Mouse (Mus musculus) heart, embryonic 14.5 days (tissue): ENCODE data around the gene Slc38a11. TPM values are rescaled to one million over a fixed set of nuclear protein-coding genes. Genes with fewer than 3 reads are reported as not detected.

Experiments used
- ATAC-seq: fragments of 200-750 bp; cut with Nextera tagmentation; 2 replicates; pipeline ENCODE4 v1.8.0; 2017; ENCODE audit warnings: low read depth, moderate TSS enrichment; ENCODE audit not compliant: insufficient number of reproducible peaks, insufficient read depth, low FRiP score
- H3K27ac ChIP-seq, 2 experiments: fragments of 200-500 bp in 1 of 2; fragments of 300-500 bp in 1 of 2; sonication (generic) in 1 of 2; replicated peaks in 1 of 2; 2 replicates each; pipeline ENCODE4 v1.5.1; 2012 to 2014; ENCODE audit warnings: low read depth in 2 of 2, low read length in 2 of 2, control low read depth in 1 of 2, mild to moderate bottlenecking in 1 of 2, mixed read lengths in 1 of 2; ENCODE audit not compliant: control insufficient read depth in 1 of 2, insufficient read depth in 1 of 2
- H3K27me3 ChIP-seq: fragments of 300-500 bp; sonication (generic); 2 replicates; pipeline ENCODE4 v1.6.1; 2014; ENCODE audit warnings: mild to moderate bottlenecking, low read length, control low read depth; ENCODE audit not compliant: control insufficient read depth, insufficient read depth
- H3K36me3 ChIP-seq: fragments of 300-500 bp; sonication (generic); 2 replicates; pipeline ENCODE4 v1.6.1; 2014; ENCODE audit warnings: mild to moderate bottlenecking, control low read depth, low read length, mixed read lengths; ENCODE audit not compliant: control insufficient read depth, insufficient read depth
- H3K4me1 ChIP-seq, 2 experiments: fragments of 200-500 bp in 1 of 2; fragments of 300-500 bp in 1 of 2; sonication (generic) in 1 of 2; 2 replicates each; pipeline ENCODE4 v1.6.1; 2012 to 2014; ENCODE audit warnings: low read length in 2 of 2, control low read depth in 1 of 2, mixed read lengths in 1 of 2; ENCODE audit not compliant: control insufficient read depth in 2 of 2, insufficient read depth in 2 of 2
- H3K4me2 ChIP-seq: fragments of 300-500 bp; sonication (generic); 2 replicates; pipeline ENCODE4 v1.6.1; 2014; ENCODE audit warnings: mild to moderate bottlenecking, low read length
- H3K4me3 ChIP-seq, 2 experiments: fragments of 200-500 bp in 1 of 2; fragments of 300-500 bp in 1 of 2; sonication (generic) in 1 of 2; 2 replicates each; pipeline ENCODE4 v1.5.1; 2012 to 2014; ENCODE audit warnings: low read length in 2 of 2, mild to moderate bottlenecking in 2 of 2, control low read depth in 1 of 2, low read depth in 1 of 2, moderate library complexity in 1 of 2; ENCODE audit not compliant: control insufficient read depth in 1 of 2, insufficient read depth in 1 of 2
- H3K9ac ChIP-seq: fragments of 300-500 bp; sonication (generic); 2 replicates; pipeline ENCODE4 v1.6.1; 2014; ENCODE audit warnings: mild to moderate bottlenecking, low read length
- H3K9me3 ChIP-seq: fragments of 300-500 bp; sonication (generic); 2 replicates; pipeline ENCODE4 v1.6.1; 2016; ENCODE audit warnings: low read length, control low read depth; ENCODE audit not compliant: control insufficient read depth
- WGBS: fragments of 180-500 bp; shearing (Covaris S2); extraction: QIAGEN DNeasy Blood & Tissue Kit; methylation state at CpG from one replicate; pipeline ENCODE4 v1.1.7; 2014; 5-methylcytosine and 5-hydroxymethylcytosine counted together
- polyA plus RNA-seq: library from polyadenylated mRNA; unstranded; fragments of >200 nt; fragmentation: Nextera tagmentation; extraction: Ambion mirVana; gene quantifications from 2 replicates; pipeline ENCODE4 v1.2.1, GENCODE M21; 2014

Slc38a11 gene
- polyA plus RNA-seq, 1 experiment from 2014 or later, result not detected

- H3K36me3 ChIP-seq, result no peaks in the 10 kb centered on the region
- ATAC-seq, result no peak
- no peaks in the 10 kb centered on the region for H3K27me3 ChIP-seq
- 74% methylated on average over 6 of the region's 6 CpGs for WGBS
- H3K9me3 ChIP-seq, result no peaks in the 10 kb centered on the region
- H3K4me3 ChIP-seq, result no peak overlapping the region
- no peak overlapping the region for H3K9ac ChIP-seq
- no peak overlapping the region for H3K27ac ChIP-seq
- H3K4me2 ChIP-seq, result no peak overlapping the region
- 0 out of 4 replicates have a peak, but pooled peaks cover 0 to 3% of the 10 kb centered on the region in 2 experiments for H3K4me1 ChIP-seq
Measured at GRCm38 (mm10) chr2:65321998-65322754, 41.7 kb downstream of the Slc38a11 start.

DNA sequence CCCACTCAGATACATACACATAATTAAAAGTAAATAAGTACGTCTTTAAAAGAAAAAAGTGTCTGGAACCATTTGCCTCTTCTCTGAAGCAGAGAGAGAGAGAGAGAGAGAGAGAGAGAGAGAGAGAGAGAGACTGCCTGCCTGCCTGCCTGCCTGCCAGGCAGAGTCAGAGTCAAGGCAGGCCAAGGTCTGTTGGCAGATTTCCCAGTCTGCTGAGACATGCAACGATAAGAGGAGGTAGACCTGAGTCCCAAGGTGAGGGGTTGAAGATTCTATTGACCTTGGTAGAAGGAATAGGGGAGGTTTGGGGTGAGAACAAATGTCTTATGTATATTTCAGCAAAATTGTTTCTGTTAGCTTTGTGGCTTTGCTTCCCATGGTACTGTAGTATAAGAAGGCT lies 42.9 kb downstream of the Slc38a11 start:
- H3K9me3 ChIP-seq, result no peaks in the 10 kb centered on the region
- WGBS, result 30% methylated on average over 2 of the region's 2 CpGs
- H3K27me3 ChIP-seq, result no peaks in the 10 kb centered on the region
- 0 out of 4 replicates have a peak overlapping the region, but pooled peaks of 1 of the 2 experiments have one; percentile 41 for H3K27ac ChIP-seq
- no peak overlapping the region for H3K4me2 ChIP-seq
- no peak overlapping the region for H3K9ac ChIP-seq
- no peak for ATAC-seq
- no peak overlapping the region for H3K4me3 ChIP-seq
- no peaks in the 10 kb centered on the region for H3K36me3 ChIP-seq
- peaks cover 2 to 3% of the 10 kb centered on the region in 2 experiments; a peak in 2 of 4 replicates for H3K4me1 ChIP-seq

GRCm38 (mm10) chr2:65316721-65317120 lies 47.1 kb downstream of the Slc38a11 start:
- no peak overlapping the region for H3K4me3 ChIP-seq
- no peak overlapping the region for H3K27ac ChIP-seq
- H3K4me2 ChIP-seq, result no peak overlapping the region
- H3K27me3 ChIP-seq, result no peaks in the 10 kb centered on the region
- ATAC-seq, result no peak
- 32% methylated on average over 12 of the region's 12 CpGs for WGBS
- H3K4me1 ChIP-seq, result peaks cover 2 to 3% of the 10 kb centered on the region in 2 experiments; a peak in 2 of 4 replicates
- no peaks in the 10 kb centered on the region for H3K9me3 ChIP-seq
- H3K9ac ChIP-seq, result no peak overlapping the region
- no peaks in the 10 kb centered on the region for H3K36me3 ChIP-seq

DNA sequence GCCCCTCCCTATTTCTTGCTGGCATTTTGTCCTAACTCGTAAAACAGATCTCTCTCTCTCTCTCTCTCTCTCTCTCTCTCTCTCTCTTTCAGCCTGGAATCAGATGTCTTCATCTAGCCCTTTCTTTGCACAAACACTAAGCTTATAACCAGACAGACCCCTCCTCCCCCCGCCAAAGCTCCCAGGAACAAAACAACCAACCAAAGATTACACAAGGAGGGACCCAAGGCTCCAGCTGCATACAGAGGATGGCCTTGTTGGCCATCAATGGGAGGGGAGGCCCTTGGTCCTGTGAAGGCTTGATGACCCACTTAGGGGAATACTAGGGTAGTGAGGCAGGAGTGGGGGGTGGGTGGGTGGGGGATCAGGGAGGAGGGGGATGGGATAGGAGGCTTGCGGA lies 52.6 kb downstream of the Slc38a11 start:
- Histone ChIP-seq H3K27ac (no peak overlapping the region), H3K27me3 (no peaks in the 10 kb centered on the region), H3K4me2 (no peak overlapping the region), H3K4me1 (no peaks in the 10 kb centered on the region), H3K4me3 (no peak overlapping the region), H3K9me3 (no peaks in the 10 kb centered on the region), H3K36me3 (no peaks in the 10 kb centered on the region), H3K9ac (no peak overlapping the region)
- WGBS, result 73% methylated on average over 3 of the region's 3 CpGs
- ATAC-seq, result no peak

DNA sequence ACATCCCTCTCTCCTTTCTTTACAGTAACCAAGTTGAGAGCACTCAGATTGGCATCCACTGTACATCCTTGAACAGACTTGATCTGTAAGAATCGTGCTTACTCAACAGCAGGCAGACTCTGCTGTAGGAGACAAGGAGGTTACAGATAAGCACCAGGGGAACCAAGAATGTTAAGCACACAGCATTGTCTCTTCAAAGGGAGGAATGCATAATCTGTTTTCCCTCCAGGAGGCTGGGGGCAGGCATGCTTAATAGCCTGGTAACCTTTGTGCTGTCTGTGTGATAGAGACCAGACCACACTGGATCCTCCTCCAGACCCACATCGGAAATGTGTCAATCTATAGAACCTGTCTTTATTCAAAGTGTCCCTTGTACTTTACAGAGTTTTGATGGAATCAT lies 67.3 kb downstream of the Slc38a11 start:
- Histone ChIP-seq H3K4me1 (peaks cover 8 to 10% of the 10 kb centered on the region in 2 experiments; a peak in 3 of 4 replicates), H3K4me3 (no peak overlapping the region), H3K9ac (no peak overlapping the region), H3K36me3 (no peaks in the 10 kb centered on the region), H3K27ac (peak overlapping the region; percentile 24 to 59; a peak in 2 of 4 replicates), H3K9me3 (no peaks in the 10 kb centered on the region), H3K27me3 (no peaks in the 10 kb centered on the region), H3K4me2 (no peak overlapping the region)
- peak; percentile 61 for ATAC-seq
- 6% methylated on average over 2 of the region's 2 CpGs for WGBS

- Histone ChIP-seq H3K4me2 (no peak overlapping the region), H3K9me3 (no peaks in the 10 kb centered on the region), H3K27ac (no peak overlapping the region), H3K9ac (no peak overlapping the region), H3K4me1 (peaks cover 8 to 10% of the 10 kb centered on the region in 2 experiments; a peak in 3 of 4 replicates), H3K36me3 (no peaks in the 10 kb centered on the region), H3K4me3 (no peak overlapping the region), H3K27me3 (no peaks in the 10 kb centered on the region)
- ATAC-seq, result no peak
- 59% methylated on average over 8 of the region's 8 CpGs for WGBS
Measured at GRCm38 (mm10) chr2:65294092-65294491, 69.7 kb downstream of the Slc38a11 start.

- Histone ChIP-seq H3K36me3 (no peaks in the 10 kb centered on the region), H3K27me3 (no peaks in the 10 kb centered on the region), H3K4me1 (peaks cover 8 to 10% of the 10 kb centered on the region in 2 experiments; a peak in 3 of 4 replicates), H3K27ac (no peak overlapping the region), H3K4me2 (no peak overlapping the region), H3K9me3 (no peaks in the 10 kb centered on the region), H3K4me3 (no peak overlapping the region), H3K9ac (no peak overlapping the region)
- no peak for ATAC-seq
- WGBS, result 77% methylated on average over 8 of the region's 8 CpGs
Measured at GRCm38 (mm10) chr2:65293411-65293810, 70.4 kb downstream of the Slc38a11 start.
